Mouse (Mus musculus): ENCODE results near the gene Vav1.

GRCm38 (mm10) chr17:57278537-57278936, 363 bp upstream of the Vav1 start:
- no peak for TF ChIP-seq CTCF (IDR thresholded peaks at IDR 0.05; ENCODE audit: low read depth)
- TF ChIP-seq EP300 (optimal IDR thresholded peaks at IDR 0.05) = no peak
